Mouse (Mus musculus): ENCODE measurements around the gene Vmn1r204.
"Not testable (repeated sequence)": the region's sequence is repeated elsewhere in the genome, so short reads cannot be mapped to it uniquely, and the experiment has no call there.

Gene Vmn1r204

GRCm38 (mm10) chr13:22552898-22553297, at the start of gene Vmn1r204:
TSS of gene Vmn1r204 (plus strand) at chr13:22553198.
- DNase-seq (ENCODE audit: low spot score), result not testable (repeated sequence)

- DNase-seq (ENCODE audit: low spot score), result no peak
Observed at GRCm38 (mm10) chr13:22505281-22505680, 47.7 kb upstream of the Vmn1r204 start, which contains the start of gene Vmn1r202. TSS of gene Vmn1r202 (minus strand) at chr13:22505381.

GRCm38 (mm10) chr13:22517814-22518213, 35.2 kb upstream of the Vmn1r204 start, which contains the start of gene Vmn1r203:
TSS of gene Vmn1r203 (plus strand) at chr13:22518114.
- DNase-seq (ENCODE audit: low spot score), result no peak

- not testable (repeated sequence) for DNase-seq (ENCODE audit: low spot score)
Observed at GRCm38 (mm10) chr13:22574911-22575310, 21.9 kb downstream of the Vmn1r204 start.

- not testable (repeated sequence) for DNase-seq (ENCODE audit: low spot score)
Observed at GRCm38 (mm10) chr13:22583336-22583735, 30.3 kb downstream of the Vmn1r204 start.

GRCm38 (mm10) chr13:22592900-22593299, 39.9 kb downstream of the Vmn1r204 start, which contains the start of gene Vmn1r205:
TSS of gene Vmn1r205 (minus strand) at chr13:22593000.
- DNase-seq (ENCODE audit: low spot score), result no peak

Measured in layer of hippocampus, adult 11-12 months (tissue).